Mouse (Mus musculus): ENCODE measurements around the gene Vangl1. TPM values are rescaled to one million over a fixed set of nuclear protein-coding genes. Genes with fewer than 3 reads are reported as not detected.
A peak's percentile ranks its signal among the peaks of the same experiment; 100 is the strongest.
"Not testable (repeated sequence)": the region's sequence is repeated elsewhere in the genome, so short reads cannot be mapped to it uniquely, and the experiment has no call there.

Vangl1 gene
- polyA plus RNA-seq, 1 experiment: 16.1 TPM

DNA sequence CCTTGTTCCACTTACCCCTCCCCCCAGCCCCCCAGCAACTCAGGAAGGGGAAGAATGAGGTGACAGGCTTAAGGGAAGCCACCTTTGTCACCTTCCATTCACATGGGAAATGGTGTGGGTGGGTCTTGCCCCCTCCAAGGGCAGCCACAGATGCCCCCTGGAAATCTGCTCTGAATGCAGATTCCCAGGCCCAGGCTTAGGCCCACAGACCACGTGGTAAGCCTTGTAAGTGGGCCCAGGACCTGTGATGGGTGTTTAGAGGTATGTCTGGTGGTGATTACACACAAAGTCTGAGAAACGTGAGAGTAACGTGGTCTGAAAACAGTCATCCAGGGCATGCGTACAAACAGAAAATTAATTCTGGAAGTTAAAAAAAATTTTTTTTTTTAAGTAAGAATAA lies 39.6 kb downstream of the Vangl1 start:
- no peak for TF ChIP-seq CTCF (IDR thresholded peaks at IDR 0.05; ENCODE audit: control insufficient read depth, insufficient read depth, low read length)
- no peak overlapping the region; the same call in 1 of the 2 replicates for H3K27ac ChIP-seq (ENCODE audit: control insufficient read depth, insufficient read depth, low read depth, low read length, poor library complexity)
- WGBS: 54% methylated on average over 4 of the region's 4 CpGs
- H3K4me3 ChIP-seq (replicated peaks; ENCODE audit: control insufficient read depth, low read depth, low read length): peak overlapping the region; percentile 75
- no peaks in the 10 kb centered on the region for H3K4me1 ChIP-seq (ENCODE audit: control insufficient read depth, insufficient read depth, low read length)

DNA sequence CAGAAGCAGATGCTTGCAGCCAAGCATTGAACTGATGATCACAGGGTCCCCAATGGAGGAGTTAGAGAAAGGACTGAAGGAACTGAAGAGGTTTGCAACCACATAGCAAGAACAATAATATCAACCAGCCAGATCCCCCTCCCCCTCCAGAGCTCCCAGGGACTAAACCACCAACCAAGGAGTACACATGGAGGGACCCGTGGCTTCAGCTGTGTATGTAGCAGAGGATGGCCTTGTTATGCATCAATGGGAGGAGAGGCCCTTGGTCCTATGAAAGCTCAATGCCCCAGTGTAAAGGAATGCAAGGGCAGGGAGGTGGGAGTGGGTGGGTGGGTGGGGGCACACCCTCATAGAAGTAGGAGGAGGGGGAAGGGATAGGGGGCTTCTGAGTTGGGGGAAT lies 40.6 kb downstream of the Vangl1 start:
- not testable (repeated sequence) for H3K4me3 ChIP-seq (replicated peaks; ENCODE audit: control insufficient read depth, low read depth, low read length); H3K27ac ChIP-seq (ENCODE audit: control insufficient read depth, insufficient read depth, low read depth, low read length, poor library complexity); H3K4me1 ChIP-seq (ENCODE audit: control insufficient read depth, insufficient read depth, low read length)
- WGBS: 64% methylated on average over 1 of the region's 1 CpGs

DNA sequence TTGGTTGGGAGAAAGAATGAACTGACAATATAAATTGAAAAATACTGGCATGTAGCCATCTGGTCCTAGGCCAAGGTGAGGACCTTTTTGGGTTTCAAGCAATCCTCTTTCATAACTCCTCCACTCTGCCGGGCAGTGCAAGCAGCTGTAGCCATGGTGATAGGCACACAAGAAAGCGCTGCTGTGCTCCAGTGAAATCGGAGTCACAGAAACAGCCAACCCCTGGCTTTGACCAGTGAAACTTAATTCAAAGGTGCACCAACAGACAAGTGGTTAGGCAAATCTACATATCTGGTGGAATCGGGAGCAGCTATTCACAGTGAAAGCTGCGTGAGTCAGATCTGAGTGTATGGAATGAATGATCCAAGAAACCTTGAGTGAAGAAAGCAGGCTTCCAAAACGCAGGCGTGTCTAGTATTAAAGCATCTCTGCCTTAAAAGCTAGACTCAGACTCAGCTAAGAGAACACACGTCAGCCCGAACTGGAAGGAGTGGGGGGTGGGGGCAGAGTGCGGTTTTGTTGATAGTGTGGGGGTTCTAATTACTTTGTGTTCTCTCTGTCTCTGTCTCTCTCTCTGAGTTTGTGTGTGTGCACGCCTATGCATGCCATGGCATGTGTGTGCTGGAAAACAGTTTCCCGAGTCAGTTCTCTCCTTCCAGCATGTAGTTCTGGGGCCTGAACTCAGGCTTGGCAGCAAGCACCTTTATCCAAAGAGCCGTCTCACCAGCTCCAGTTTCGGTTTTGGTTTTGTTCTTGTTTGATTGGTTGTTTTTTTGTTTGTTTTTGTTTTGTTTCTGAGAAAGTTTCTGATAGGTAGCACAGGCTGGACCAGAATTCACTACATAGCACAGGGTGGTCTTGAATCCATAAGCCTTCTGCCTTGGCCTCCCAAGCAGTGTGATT lies 44.8 kb downstream of the Vangl1 start:
- 81% methylated on average over 14 of the region's 14 CpGs for WGBS
- no peak for TF ChIP-seq CTCF (IDR thresholded peaks at IDR 0.05; ENCODE audit: control insufficient read depth, insufficient read depth, low read length)
- H3K4me1 ChIP-seq (ENCODE audit: control insufficient read depth, insufficient read depth, low read length): no peaks in the 10 kb centered on the region
- H3K4me3 ChIP-seq (replicated peaks; ENCODE audit: control insufficient read depth, low read depth, low read length): no peak overlapping the region
- no peak overlapping the region for H3K27ac ChIP-seq (ENCODE audit: control insufficient read depth, insufficient read depth, low read depth, low read length, poor library complexity)

DNA sequence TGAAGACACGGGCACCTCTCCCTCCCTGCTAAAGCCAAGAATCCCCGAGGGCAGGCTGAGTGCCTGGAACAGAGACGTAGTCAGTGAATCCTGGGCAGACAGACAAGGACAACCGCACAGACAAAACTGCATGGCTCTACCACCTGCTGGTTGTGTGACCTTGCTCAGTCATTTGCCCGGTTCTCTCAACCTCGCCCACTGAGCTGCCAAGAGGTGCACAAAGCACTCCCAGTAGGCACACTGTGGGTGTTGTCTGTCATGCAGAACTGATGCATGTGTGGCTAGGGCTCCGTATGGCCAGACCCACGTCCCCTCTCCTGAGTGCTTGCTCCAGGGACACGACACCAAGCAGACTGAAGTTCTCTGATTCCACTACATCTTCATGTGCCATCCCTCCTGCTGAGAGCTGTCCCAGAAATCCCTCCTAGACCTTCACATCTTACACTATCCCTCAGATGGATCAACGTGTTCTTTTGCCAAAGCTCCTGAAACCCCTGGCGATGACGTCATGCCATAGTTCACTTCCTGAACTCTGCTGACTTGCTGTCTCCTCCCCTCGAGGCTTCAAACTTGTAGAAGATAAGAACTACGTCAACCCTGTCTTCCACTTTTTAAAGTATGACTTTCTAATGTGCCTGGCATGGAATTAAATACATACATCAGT lies 45.6 kb downstream of the Vangl1 start:
- WGBS: 76% methylated on average over 14 of the region's 14 CpGs
- TF ChIP-seq CTCF (IDR thresholded peaks at IDR 0.05; ENCODE audit: control insufficient read depth, insufficient read depth, low read length) (no peak), POLR2A (IDR thresholded peaks at IDR 0.05; ENCODE audit: borderline replicate concordance, control insufficient read depth, low read depth, low read length) (no peak)
- no peak overlapping the region for H3K27ac ChIP-seq (ENCODE audit: control insufficient read depth, insufficient read depth, low read depth, low read length, poor library complexity)
- no peaks in the 10 kb centered on the region for H3K4me1 ChIP-seq (ENCODE audit: control insufficient read depth, insufficient read depth, low read length)
- H3K4me3 ChIP-seq (replicated peaks; ENCODE audit: control insufficient read depth, low read depth, low read length): no peak overlapping the region

DNA sequence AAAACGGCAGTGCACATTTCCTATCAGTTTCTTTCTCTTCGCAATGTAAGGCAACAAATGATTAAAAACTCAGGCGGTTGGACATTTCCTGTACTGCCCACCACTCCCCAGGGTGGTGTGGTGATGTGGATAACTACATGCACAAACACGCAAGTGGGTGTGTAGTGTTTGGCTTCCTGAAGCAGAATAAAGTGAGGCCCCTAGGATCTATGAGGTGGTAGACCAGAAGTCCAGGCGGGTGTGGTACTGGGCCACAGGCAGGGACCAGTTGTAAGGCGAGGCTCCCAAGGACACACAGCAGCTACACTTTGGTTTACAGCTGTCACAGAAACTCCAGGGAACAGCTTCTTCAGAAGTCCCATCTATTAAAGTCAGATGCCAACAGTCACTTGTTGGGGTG lies 46.8 kb downstream of the Vangl1 start:
- H3K4me1 ChIP-seq (ENCODE audit: control insufficient read depth, insufficient read depth, low read length): no peaks in the 10 kb centered on the region
- no peak overlapping the region for H3K4me3 ChIP-seq (replicated peaks; ENCODE audit: control insufficient read depth, low read depth, low read length)
- 79% methylated on average over 6 of the region's 6 CpGs for whole genome bisulfite sequencing
- TF ChIP-seq CTCF (IDR thresholded peaks at IDR 0.05; ENCODE audit: control insufficient read depth, insufficient read depth, low read length): no peak
- no peak for TF ChIP-seq POLR2A (IDR thresholded peaks at IDR 0.05; ENCODE audit: borderline replicate concordance, control insufficient read depth, low read depth, low read length)
- no peak overlapping the region for H3K27ac ChIP-seq (ENCODE audit: control insufficient read depth, insufficient read depth, low read depth, low read length, poor library complexity)

DNA sequence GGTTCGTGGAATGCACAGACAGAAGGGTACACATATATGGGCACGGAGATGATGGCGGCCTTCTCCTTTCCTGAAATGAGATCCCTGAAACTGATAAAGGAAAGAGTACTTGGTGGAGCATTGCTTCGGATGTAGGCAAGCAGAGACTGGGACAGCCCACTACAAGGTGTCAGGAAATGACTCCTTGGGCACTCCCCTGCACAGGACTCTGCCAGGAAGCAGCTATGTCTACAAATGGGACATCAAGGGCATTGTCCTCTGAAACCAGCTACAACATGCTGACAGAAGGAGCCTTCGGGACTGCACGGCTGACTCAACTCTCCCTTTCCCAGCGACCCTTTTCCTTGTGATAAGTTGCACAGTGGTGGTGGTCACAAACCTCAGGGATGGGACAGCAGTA lies 47.8 kb downstream of the Vangl1 start:
- no peak overlapping the region for H3K27ac ChIP-seq (ENCODE audit: control insufficient read depth, insufficient read depth, low read depth, low read length, poor library complexity)
- H3K4me3 ChIP-seq (replicated peaks; ENCODE audit: control insufficient read depth, low read depth, low read length): no peak overlapping the region
- H3K4me1 ChIP-seq (ENCODE audit: control insufficient read depth, insufficient read depth, low read length): no peaks in the 10 kb centered on the region
- TF ChIP-seq POLR2A (IDR thresholded peaks at IDR 0.05; ENCODE audit: borderline replicate concordance, control insufficient read depth, low read depth, low read length) (no peak), CTCF (IDR thresholded peaks at IDR 0.05; ENCODE audit: control insufficient read depth, insufficient read depth, low read length) (no peak)
- WGBS: 94% methylated on average over 7 of the region's 7 CpGs

DNA sequence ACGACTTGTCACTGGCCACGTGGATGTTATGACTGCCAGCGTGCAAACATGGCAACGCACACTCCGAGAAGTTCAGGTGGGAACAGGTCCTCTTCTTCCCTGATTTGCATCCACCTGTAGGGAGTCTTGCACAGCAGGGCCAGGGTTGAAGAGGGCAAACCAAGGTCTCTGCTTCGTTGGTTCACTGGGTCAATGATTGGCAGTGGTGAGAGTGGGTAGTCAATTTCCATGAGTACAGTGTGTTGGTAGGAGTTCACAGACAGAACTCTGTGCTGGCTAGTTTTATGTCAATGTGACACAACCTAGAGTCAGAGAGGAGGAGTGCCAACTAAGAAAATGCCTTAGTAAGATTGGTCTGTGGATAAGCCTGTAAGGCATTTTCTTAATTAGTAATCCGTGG lies 50.4 kb downstream of the Vangl1 start:
- no peak for TF ChIP-seq POLR2A (IDR thresholded peaks at IDR 0.05; ENCODE audit: borderline replicate concordance, control insufficient read depth, low read depth, low read length)
- no peak for TF ChIP-seq CTCF (IDR thresholded peaks at IDR 0.05; ENCODE audit: control insufficient read depth, insufficient read depth, low read length)
- no peak overlapping the region for H3K4me3 ChIP-seq (replicated peaks; ENCODE audit: control insufficient read depth, low read depth, low read length)
- WGBS: 82% methylated on average over 7 of the region's 7 CpGs
- no peak overlapping the region for H3K27ac ChIP-seq (ENCODE audit: control insufficient read depth, insufficient read depth, low read depth, low read length, poor library complexity)
- H3K4me1 ChIP-seq (ENCODE audit: control insufficient read depth, insufficient read depth, low read length): no peaks in the 10 kb centered on the region

DNA sequence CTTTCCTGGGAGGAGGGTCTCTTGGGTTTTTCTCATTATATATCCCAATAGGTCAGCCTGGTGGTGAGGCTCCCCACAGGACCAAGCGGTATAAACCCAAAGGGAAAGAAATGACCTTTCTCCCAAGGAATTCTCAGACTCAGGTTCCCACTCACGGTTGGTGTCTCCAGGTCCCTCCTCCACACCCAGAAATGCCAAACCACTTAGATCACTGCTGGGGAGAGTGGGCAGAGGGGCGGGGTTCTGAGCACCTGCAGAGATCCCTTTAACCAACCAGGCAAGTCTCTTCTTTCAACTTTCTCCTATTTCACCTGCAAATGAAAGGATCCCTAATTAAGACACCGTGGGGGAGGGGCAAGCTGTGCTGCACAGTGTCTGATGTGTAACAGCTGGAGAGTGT lies 51.6 kb downstream of the Vangl1 start:
- Histone ChIP-seq H3K4me3 (replicated peaks; ENCODE audit: control insufficient read depth, low read depth, low read length) (no peak overlapping the region), H3K27ac (ENCODE audit: control insufficient read depth, insufficient read depth, low read depth, low read length, poor library complexity) (no peak overlapping the region), H3K4me1 (ENCODE audit: control insufficient read depth, insufficient read depth, low read length) (no peaks in the 10 kb centered on the region)
- TF ChIP-seq POLR2A (IDR thresholded peaks at IDR 0.05; ENCODE audit: borderline replicate concordance, control insufficient read depth, low read depth, low read length) (no peak), CTCF (IDR thresholded peaks at IDR 0.05; ENCODE audit: control insufficient read depth, insufficient read depth, low read length) (no peak)
- WGBS: 64% methylated on average over 4 of the region's 4 CpGs

Measured in bone marrow, adult 2 months (tissue).